Mouse (Mus musculus): ENCODE measurements around the gene Gm9603. TPM values are rescaled to one million over a fixed set of nuclear protein-coding genes. Genes with fewer than 3 reads are reported as not detected.
"Not testable (repeated sequence)": the region's sequence is repeated elsewhere in the genome, so short reads cannot be mapped to it uniquely, and the experiment has no call there.

The Gm9603 gene
- not detected for total RNA-seq (2022)

DNA sequence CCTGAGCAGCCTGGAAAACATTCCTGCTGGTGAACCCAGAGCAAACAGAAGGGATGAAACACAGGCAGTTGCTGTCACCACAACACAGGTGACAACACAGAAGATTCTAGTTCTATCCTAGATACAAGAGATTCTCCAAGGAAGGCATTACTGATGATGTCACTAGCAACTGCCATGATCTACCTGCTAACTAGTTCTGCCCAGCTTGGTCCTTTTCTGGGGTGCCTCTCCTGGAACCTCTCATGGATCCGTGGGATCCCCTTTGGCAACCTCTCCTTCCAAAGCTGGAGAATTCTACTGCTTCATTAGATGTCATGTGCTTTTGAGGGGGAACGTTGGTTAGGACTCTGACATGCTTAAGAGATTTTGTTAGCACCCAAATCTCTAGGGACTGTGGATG, at the start of gene Gm9603:
Gene Gm9603 (minus strand): TSS at position 101 of the 400 bp plus-strand sequence.
- DNase-seq (ENCODE audit: low spot score in 2 of 2), result not testable (repeated sequence)

DNA sequence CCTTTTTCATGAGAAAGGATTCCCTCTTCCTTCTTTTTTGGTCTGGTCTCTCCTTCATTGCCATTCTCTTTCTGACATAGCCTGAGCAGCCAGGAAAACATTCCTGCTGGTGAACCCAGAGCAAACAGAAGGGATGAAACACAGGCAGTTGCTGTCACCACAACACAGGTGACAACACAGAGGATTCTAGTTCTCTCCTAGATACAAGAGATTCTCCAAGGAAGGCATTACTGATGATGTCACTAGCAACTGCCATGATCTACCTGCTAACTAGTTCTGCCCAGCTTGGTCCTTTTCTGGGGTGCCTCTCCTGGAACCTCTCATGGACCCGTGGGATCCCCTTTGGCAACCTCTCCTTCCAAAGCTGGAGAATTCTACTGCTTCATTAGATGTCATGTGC, 54.3 kb downstream of the Gm9603 start, which contains the start of gene Gm8265:
Gene Gm8265 (minus strand): TSS at position 101 of the 400 bp plus-strand sequence.
- DNase-seq (ENCODE audit: low spot score in 2 of 2), result not testable (repeated sequence)

Other genes with a start within 250 kb of the Gm9603 start
- under 1 TPM in 2 of 4 experiments, not detected in 2; 0.24 to 0.29 TPM for gene Gm3194, start 232.0 kb downstream of the Gm9603 start, total RNA-seq (2022)
- gene Gm8246, start 209.6 kb downstream of the Gm9603 start, total RNA-seq (2022), result not detected
- not detected for gene Gm3187, start 203.2 kb downstream of the Gm9603 start, total RNA-seq (2022)
- gene Gm3488, start 185.8 kb downstream of the Gm9603 start, total RNA-seq (2022), result not detected
- not detected for gene Gm3532, start 149.0 kb downstream of the Gm9603 start, total RNA-seq (2022)
- gene Gm8265, start 54.4 kb downstream of the Gm9603 start, total RNA-seq (2022), result not detected
- gene Gm3373, start 54.1 kb upstream of the Gm9603 start, total RNA-seq (2022), result not detected
- under 1 TPM in 3 of 4 experiments, not detected in 1; 0.24 to 0.36 (median 0.29) TPM for gene Gm3383, start 120.5 kb upstream of the Gm9603 start, total RNA-seq (2022)
- not detected for gene Gm3424, start 142.9 kb upstream of the Gm9603 start, total RNA-seq (2022)
- gene Gm8237, start 192.9 kb upstream of the Gm9603 start, total RNA-seq (2022), result not detected

Data from gastrocnemius, adult 8-10 months (tissue).